Comparison of ENCODE assay signal across 18 mouse cellular contexts in genomic region chr12:74523988-74524387, GRCm38 (mm10).
"Had no signal": no experiment of that assay in that cellular context is flagged by ENCODE, and none has a peak within 500 bp of the region (broad histone marks: within the 10 kb centered on the region; RNA-seq: fewer than 3 reads in every experiment).

No protein-coding gene starts in this region.

- ATAC-seq: inflammation-experienced regulatory T-cells, adult 6 months; midbrain, embryonic 13.5 days; midbrain, embryonic 16.5 days had no signal

- H3K27me3 ChIP-seq: liver, embryonic 13.5 days; megakaryocyte, embryonic 14.5 days; midbrain, embryonic 13.5 days had no signal

- H3K9me3 ChIP-seq: liver, embryonic 13.5 days; midbrain, embryonic 10.5 days; midbrain, embryonic 13.5 days had no signal

- H3K4me2 ChIP-seq: liver, embryonic 13.5 days; lung, embryonic 14.5 days; midbrain, embryonic 13.5 days had no signal

- H3K4me1 ChIP-seq: liver, embryonic 13.5 days; megakaryocyte, embryonic 14.5 days had no signal

- DNase-seq: kidney, adult 18-20 months; kidney, adult 9 months; kidney, postnatal 14 days; kidney, postnatal 4 days; liver, embryonic 13.5 days; lung, embryonic 14.5 days; lung, postnatal 10 days; lung, postnatal 36 days; right cerebral cortex, postnatal 4 days; thymus, adult 2 months; thymus, postnatal 14 days; thymus, postnatal 4 days had no signal

- H3K4me3 ChIP-seq: left cerebral cortex, adult 2 months; liver, embryonic 13.5 days; megakaryocyte, embryonic 14.5 days; midbrain, embryonic 10.5 days; midbrain, embryonic 13.5 days had no signal

- H3K9ac ChIP-seq: liver, embryonic 13.5 days; lung, embryonic 14.5 days; midbrain, embryonic 13.5 days had no signal

- H3K27ac ChIP-seq: left cerebral cortex, adult 2 months; liver, embryonic 13.5 days; midbrain, embryonic 10.5 days; midbrain, embryonic 13.5 days had no signal

- H3K36me3 ChIP-seq: liver, embryonic 13.5 days; midbrain, embryonic 10.5 days; midbrain, embryonic 13.5 days had no signal
